Mouse (Mus musculus): ENCODE measurements at regions not wholly inside any gene's neighbourhood (a gene's known extent, or its start where the extent isn't known, plus 50 kb on each side); places are given as distances from the start of the nearest gene placed in this dataset.

DNA sequence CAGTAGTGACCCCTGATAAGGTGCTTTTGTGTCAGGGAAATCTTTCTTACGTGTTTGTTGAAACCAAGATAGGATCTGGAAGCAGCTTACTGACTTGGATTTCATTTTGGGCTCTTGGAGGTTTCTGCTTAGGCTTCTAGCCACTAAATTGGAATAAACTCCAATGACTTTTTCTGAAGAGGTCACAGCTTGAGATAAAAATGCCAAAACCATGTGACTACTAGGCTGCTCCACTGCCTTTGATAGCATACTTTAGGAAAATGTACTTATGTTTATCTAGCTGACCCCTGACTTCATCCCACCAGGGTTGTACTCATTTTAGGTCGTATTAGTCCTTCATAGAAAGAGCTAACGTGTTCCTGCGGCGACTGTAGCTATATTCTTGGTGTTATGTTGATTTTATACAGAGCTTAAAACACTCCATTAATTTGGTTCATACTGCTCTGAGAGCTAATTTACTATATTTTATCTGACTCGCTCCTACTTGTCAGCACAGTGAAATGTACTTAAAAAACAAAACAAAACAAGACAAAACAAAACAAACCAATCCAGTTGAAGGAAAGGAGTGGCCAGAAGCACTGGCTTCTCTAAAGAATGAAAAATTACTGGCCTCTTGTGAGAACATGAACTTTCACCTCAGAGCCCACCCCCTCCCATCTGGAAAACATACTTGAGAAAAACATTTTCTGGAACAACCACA lies 168.5 kb upstream of the Pbx1 start:
- H3K4me3 ChIP-seq, result no peak overlapping the region
- H3K36me3 ChIP-seq (ENCODE audit: control insufficient read depth, insufficient read depth, low read length), result no peaks in the 10 kb centered on the region
- DNase-seq, result no peak
- no peak overlapping the region for H3K27ac ChIP-seq
- no peak overlapping the region for H3K9ac ChIP-seq (ENCODE audit: low read depth, low read length)
- H3K79me2 ChIP-seq (replicated peaks; ENCODE audit: control insufficient read depth, insufficient read depth, low read length), result no peaks in the 10 kb centered on the region
- H3K27me3 ChIP-seq (ENCODE audit: control insufficient read depth, insufficient read depth, low read length), result no peaks in the 10 kb centered on the region
- no peaks in the 10 kb centered on the region for H3K4me1 ChIP-seq (ENCODE audit: control insufficient read depth, insufficient read depth, low read length)
- TF ChIP-seq CTCF (IDR thresholded peaks at IDR 0.05) (no peak), POLR2A (IDR thresholded peaks at IDR 0.05; ENCODE audit: insufficient read depth, low read depth, low read length) (no peak), EP300 (IDR thresholded peaks at IDR 0.05; ENCODE audit: insufficient read depth, low read depth, low read length) (no peak)
- WGBS, result 68% methylated on average over 6 of the region's 6 CpGs
- intact Hi-C loops (cut with DNase I), result no loop called here

DNA sequence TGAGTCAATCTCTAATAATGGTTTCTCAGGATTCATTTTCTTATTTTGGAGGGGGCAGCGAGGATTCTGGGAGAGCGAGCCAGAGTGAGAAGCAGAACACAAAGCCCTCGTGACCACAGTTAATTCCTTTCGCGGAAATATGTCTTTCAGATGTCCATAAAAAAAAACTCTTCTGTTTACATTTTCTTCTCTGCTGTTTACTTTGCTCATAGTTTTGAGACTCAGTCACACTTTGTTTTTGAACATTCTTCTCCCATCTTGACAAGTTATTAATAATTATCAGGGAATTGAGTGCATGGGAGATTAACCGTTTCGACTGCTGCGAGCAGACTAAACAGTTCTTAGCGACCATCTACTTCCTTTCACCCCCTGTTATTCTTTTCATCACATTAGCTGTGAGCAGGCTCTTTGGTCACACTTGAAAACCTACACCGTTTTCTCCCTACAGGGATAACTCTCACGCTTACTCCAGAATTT lies 166.2 kb upstream of the Pbx1 start:
- Histone ChIP-seq H3K4me1 (ENCODE audit: control insufficient read depth, insufficient read depth, low read length) (no peaks in the 10 kb centered on the region), H3K4me3 (no peak overlapping the region), H3K27ac (no peak overlapping the region), H3K27me3 (ENCODE audit: control insufficient read depth, insufficient read depth, low read length) (no peaks in the 10 kb centered on the region), H3K9ac (ENCODE audit: low read depth, low read length) (no peak overlapping the region), H3K36me3 (ENCODE audit: control insufficient read depth, insufficient read depth, low read length) (no peaks in the 10 kb centered on the region), H3K79me2 (replicated peaks; ENCODE audit: control insufficient read depth, insufficient read depth, low read length) (no peaks in the 10 kb centered on the region)
- DNase-seq, result no peak
- 21% methylated on average over 11 of the region's 11 CpGs for WGBS
- intact Hi-C loops (cut with DNase I), result no loop called here
- TF ChIP-seq POLR2A (IDR thresholded peaks at IDR 0.05; ENCODE audit: insufficient read depth, low read depth, low read length) (no peak), CTCF (IDR thresholded peaks at IDR 0.05) (no peak), EP300 (IDR thresholded peaks at IDR 0.05; ENCODE audit: insufficient read depth, low read depth, low read length) (no peak)

DNA sequence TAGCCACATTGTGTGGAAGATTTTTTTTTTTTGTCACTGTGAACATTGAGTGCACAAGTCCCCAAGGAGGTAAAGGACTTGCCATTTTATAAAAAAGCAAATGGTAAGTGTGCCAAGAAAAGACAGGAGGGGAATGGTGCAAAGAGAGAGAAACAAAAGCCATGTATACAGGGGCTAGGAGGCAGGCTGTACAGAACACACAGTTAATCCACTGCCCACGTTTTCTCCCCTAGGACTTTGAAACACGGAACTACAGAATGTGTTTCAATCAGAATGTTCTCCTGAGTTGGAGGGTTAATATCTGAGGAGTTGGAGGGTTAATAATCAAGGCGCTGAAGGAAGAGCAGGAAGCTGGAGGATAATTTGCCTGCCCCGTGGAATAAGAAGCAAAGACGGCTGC lies 165.4 kb upstream of the Pbx1 start:
- Histone ChIP-seq H3K4me3 (no peak overlapping the region), H3K9ac (ENCODE audit: low read depth, low read length) (no peak overlapping the region), H3K36me3 (ENCODE audit: control insufficient read depth, insufficient read depth, low read length) (no peaks in the 10 kb centered on the region), H3K27ac (no peak overlapping the region), H3K27me3 (ENCODE audit: control insufficient read depth, insufficient read depth, low read length) (no peaks in the 10 kb centered on the region), H3K4me1 (ENCODE audit: control insufficient read depth, insufficient read depth, low read length) (no peaks in the 10 kb centered on the region), H3K79me2 (replicated peaks; ENCODE audit: control insufficient read depth, insufficient read depth, low read length) (no peaks in the 10 kb centered on the region)
- TF ChIP-seq CTCF (IDR thresholded peaks at IDR 0.05), result no peak
- TF ChIP-seq EP300 (IDR thresholded peaks at IDR 0.05; ENCODE audit: insufficient read depth, low read depth, low read length), result no peak
- TF ChIP-seq POLR2A (IDR thresholded peaks at IDR 0.05; ENCODE audit: insufficient read depth, low read depth, low read length), result no peak
- 49% methylated on average over 5 of the region's 5 CpGs for WGBS
- DNase-seq, result no peak
- intact Hi-C loops (cut with DNase I), result no loop called here

DNA sequence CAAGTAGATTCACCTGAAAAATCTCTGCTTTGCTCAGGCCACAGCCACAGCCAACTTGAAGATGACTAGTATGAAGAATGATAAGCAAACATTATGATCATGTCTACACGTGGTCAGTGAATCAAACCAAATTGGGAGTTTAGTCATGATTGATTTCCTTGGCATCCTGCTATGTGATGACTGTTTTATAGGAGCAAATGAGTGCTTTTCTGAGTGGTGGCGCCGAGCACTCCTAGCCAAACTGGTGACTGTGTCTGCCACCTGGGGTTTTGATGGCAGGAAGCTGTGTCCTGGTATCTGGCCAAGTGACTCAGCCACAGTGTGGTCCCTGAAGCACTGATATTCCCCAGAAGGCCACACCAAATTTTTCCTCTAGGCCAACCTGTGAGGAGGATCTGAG lies 152.1 kb upstream of the Pbx1 start:
- Histone ChIP-seq H3K4me1 (ENCODE audit: control insufficient read depth, insufficient read depth, low read length) (no peaks in the 10 kb centered on the region), H3K9ac (ENCODE audit: low read depth, low read length) (no peak overlapping the region), H3K27ac (no peak overlapping the region), H3K79me2 (replicated peaks; ENCODE audit: control insufficient read depth, insufficient read depth, low read length) (no peaks in the 10 kb centered on the region), H3K27me3 (ENCODE audit: control insufficient read depth, insufficient read depth, low read length) (no peaks in the 10 kb centered on the region), H3K36me3 (ENCODE audit: control insufficient read depth, insufficient read depth, low read length) (no peaks in the 10 kb centered on the region), H3K4me3 (no peak overlapping the region)
- DNase-seq, result no peak
- intact Hi-C loops (cut with DNase I), result no loop called here
- WGBS, result 67% methylated on average over 3 of the region's 3 CpGs
- TF ChIP-seq POLR2A (IDR thresholded peaks at IDR 0.05; ENCODE audit: insufficient read depth, low read depth, low read length) (no peak), CTCF (IDR thresholded peaks at IDR 0.05) (no peak), EP300 (IDR thresholded peaks at IDR 0.05; ENCODE audit: insufficient read depth, low read depth, low read length) (no peak)

DNA sequence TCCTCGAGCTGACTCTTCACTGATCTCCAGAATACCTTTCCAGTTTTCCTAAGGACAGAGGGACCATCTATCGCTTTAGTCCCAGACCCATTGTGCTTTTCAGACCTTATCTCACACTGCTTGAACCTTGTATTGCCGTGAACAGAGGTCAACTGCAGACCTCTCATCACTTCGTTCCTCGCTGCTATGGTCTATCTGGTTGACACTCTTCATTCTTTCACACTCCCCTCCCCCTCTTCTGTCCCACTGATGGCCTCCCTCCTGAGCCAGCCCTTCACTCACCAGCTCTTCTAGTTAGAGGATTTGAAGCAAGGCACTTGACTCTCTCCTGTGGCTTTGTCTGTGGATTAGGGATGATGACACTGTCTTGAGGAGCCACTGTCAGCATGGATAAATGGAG lies 150.4 kb upstream of the Pbx1 start:
- Histone ChIP-seq H3K4me1 (ENCODE audit: control insufficient read depth, insufficient read depth, low read length) (no peaks in the 10 kb centered on the region), H3K27ac (no peak overlapping the region), H3K4me3 (no peak overlapping the region), H3K9ac (ENCODE audit: low read depth, low read length) (no peak overlapping the region), H3K79me2 (replicated peaks; ENCODE audit: control insufficient read depth, insufficient read depth, low read length) (no peaks in the 10 kb centered on the region), H3K36me3 (ENCODE audit: control insufficient read depth, insufficient read depth, low read length) (no peaks in the 10 kb centered on the region), H3K27me3 (ENCODE audit: control insufficient read depth, insufficient read depth, low read length) (no peaks in the 10 kb centered on the region)
- intact Hi-C loops (cut with DNase I), result no loop called here
- 43% methylated on average over 5 of the region's 5 CpGs for WGBS
- TF ChIP-seq CTCF (IDR thresholded peaks at IDR 0.05) (no peak), EP300 (IDR thresholded peaks at IDR 0.05; ENCODE audit: insufficient read depth, low read depth, low read length) (no peak), POLR2A (IDR thresholded peaks at IDR 0.05; ENCODE audit: insufficient read depth, low read depth, low read length) (no peak)
- no peak for DNase-seq

DNA sequence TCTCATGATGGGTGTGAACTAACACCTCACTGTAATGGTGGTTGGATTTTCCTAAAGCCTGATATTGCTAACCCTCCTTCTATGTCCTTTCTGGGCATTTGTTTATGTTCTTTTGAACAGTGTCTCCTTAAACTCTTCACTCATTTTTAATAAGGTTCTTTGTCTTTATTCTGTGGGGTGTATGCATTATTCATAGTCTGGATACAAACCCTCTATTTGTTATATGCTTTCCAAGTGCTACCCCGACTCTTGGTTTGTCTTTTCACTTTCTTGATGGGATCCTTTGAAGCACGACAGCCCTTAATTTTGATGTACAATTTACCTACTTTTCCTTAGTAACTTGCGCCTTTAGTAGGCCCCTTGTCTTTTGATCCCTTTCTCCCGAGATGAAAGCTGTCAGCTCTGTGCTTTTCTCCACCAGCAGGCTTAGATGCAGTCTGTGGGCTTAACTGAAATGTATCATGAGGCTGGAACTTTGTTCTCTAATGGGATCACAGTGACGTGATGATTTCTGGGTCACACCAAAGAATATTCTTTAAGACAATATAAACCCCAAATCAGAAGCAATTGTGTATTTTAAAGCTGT lies 138.0 kb upstream of the Pbx1 start:
- intact Hi-C loops (cut with DNase I), result no loop called here
- Histone ChIP-seq H3K27ac (no peak overlapping the region), H3K9ac (ENCODE audit: low read depth, low read length) (no peak overlapping the region), H3K27me3 (ENCODE audit: control insufficient read depth, insufficient read depth, low read length) (no peaks in the 10 kb centered on the region), H3K4me1 (ENCODE audit: control insufficient read depth, insufficient read depth, low read length) (no peaks in the 10 kb centered on the region), H3K4me3 (no peak overlapping the region), H3K36me3 (ENCODE audit: control insufficient read depth, insufficient read depth, low read length) (no peaks in the 10 kb centered on the region), H3K79me2 (replicated peaks; ENCODE audit: control insufficient read depth, insufficient read depth, low read length) (no peaks in the 10 kb centered on the region)
- TF ChIP-seq CTCF (IDR thresholded peaks at IDR 0.05) (no peak), EP300 (IDR thresholded peaks at IDR 0.05; ENCODE audit: insufficient read depth, low read depth, low read length) (no peak), POLR2A (IDR thresholded peaks at IDR 0.05; ENCODE audit: insufficient read depth, low read depth, low read length) (no peak)
- DNase-seq, result no peak
- 84% methylated on average over 5 of the region's 5 CpGs for WGBS
